Mouse (Mus musculus) kidney, embryonic 14.5 days (tissue): ENCODE measurements around the gene Cenpt. TPM values are rescaled to one million over a fixed set of nuclear protein-coding genes. Genes with fewer than 3 reads are reported as not detected.
A peak's percentile ranks its signal among the peaks of the same experiment; 100 is the strongest.

ENCODE experiments used
- ATAC-seq: fragments of 200-750 bp; cut with Nextera tagmentation; 2 replicates; pipeline ENCODE4 v1.8.0; 2017; ENCODE audit warnings: moderate number of reproducible peaks, mild to moderate bottlenecking, moderate TSS enrichment, moderate library complexity; ENCODE audit not compliant: low FRiP score, low TSS enrichment
- H3K27ac ChIP-seq: fragments of 300-500 bp; sonication (generic); 2 replicates; pipeline ENCODE4 v1.5.1; 2014; ENCODE audit warnings: low read depth, mild to moderate bottlenecking, low read length, moderate library complexity, mixed read lengths
- H3K27me3 ChIP-seq: fragments of 300-500 bp; sonication (generic); 2 replicates; pipeline ENCODE4 v1.6.1; 2014; ENCODE audit warnings: mild to moderate bottlenecking, low read length; ENCODE audit not compliant: control insufficient read depth, insufficient read depth
- H3K36me3 ChIP-seq: fragments of 300-500 bp; sonication (generic); 2 replicates; pipeline ENCODE4 v1.6.1; 2014; ENCODE audit warnings: low read length, mixed read lengths; ENCODE audit not compliant: control insufficient read depth, insufficient read depth
- H3K4me1 ChIP-seq: fragments of 300-500 bp; sonication (generic); 2 replicates; pipeline ENCODE4 v1.6.1; 2014; ENCODE audit warnings: low read length, mixed read lengths; ENCODE audit not compliant: control insufficient read depth, insufficient read depth
- H3K4me2 ChIP-seq: fragments of 300-500 bp; sonication (generic); replicated peaks from 2 replicates; pipeline ENCODE4 v1.6.1; 2014; ENCODE audit warnings: low read depth, mild to moderate bottlenecking, low read length
- H3K4me3 ChIP-seq: fragments of 300-500 bp; sonication (generic); 2 replicates; pipeline ENCODE4 v1.5.1; 2014; ENCODE audit warnings: mild to moderate bottlenecking, low read length
- H3K9ac ChIP-seq: fragments of 300-500 bp; sonication (generic); 2 replicates; pipeline ENCODE4 v1.6.1; 2014; ENCODE audit warnings: low read depth, mild to moderate bottlenecking, low read length, moderate library complexity
- H3K9me3 ChIP-seq: fragments of 300-500 bp; sonication (generic); 2 replicates; pipeline ENCODE4 v1.6.1; 2016; ENCODE audit warnings: low read length; ENCODE audit not compliant: control insufficient read depth
- WGBS: fragments of 180-500 bp; shearing (Covaris S2); extraction: QIAGEN DNeasy Blood & Tissue Kit; methylation state at CpG from one replicate; pipeline ENCODE4 v1.1.7; 2014; 5-methylcytosine and 5-hydroxymethylcytosine counted together
- polyA plus RNA-seq: library from polyadenylated mRNA; unstranded; fragments of >200 nt; fragmentation: Nextera tagmentation; extraction: Ambion mirVana; gene quantifications from 2 replicates; pipeline ENCODE4 v1.2.1, GENCODE M21; 2014

Cenpt gene
- polyA plus RNA-seq, 1 experiment from 2014 or later: 41.0 TPM

DNA sequence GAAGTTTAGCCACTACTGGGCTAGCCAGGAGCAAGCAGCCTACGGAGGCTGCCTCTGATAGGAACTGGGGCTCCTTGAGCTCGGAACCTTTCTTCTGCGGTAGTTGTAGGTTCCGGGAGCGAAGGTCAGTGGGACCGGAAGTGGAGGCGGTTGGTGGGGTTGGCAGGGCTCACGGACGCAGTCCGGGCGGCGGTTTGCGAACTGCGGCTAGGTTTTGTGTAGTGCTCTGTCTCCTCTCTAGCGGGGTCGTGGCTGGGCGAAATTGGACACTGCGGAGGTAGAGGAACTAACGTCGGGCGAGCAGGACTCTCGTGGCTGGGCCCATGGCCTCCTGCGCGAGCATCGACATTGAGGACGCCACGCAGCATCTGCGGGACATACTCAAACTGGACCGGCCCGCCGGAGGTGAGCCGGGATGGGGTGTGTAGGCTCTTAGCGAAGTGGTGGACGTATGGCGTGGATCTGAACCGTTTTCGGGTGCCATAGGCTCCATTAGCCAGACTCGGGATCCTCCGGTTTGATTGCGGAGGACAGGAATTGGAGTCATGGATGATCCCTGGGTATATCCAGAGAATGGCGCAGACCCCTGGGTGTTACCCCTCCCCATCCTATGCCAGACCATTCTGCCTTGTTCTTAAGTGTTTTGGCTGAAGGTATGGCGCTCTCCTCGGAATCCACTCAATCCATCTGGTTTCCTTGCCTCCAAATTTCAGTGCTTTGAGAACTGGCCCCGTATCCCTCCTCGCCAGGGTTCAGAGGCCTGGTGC lies 27.9 kb upstream of the Cenpt start, which contains the start of gene Edc4:
TSS of gene Edc4 (plus strand) at position 128 of the 767 bp plus-strand sequence.
- H3K4me1 ChIP-seq: peaks cover 9% of the 10 kb centered on the region; the same call in 1 of the 2 replicates
- peak; percentile 92 for ATAC-seq
- WGBS: under 1% methylated on average over 45 of the region's 45 CpGs

GRCm38 (mm10) chr8:105874301-105874700 lies 21.2 kb upstream of the Cenpt start:
- no peaks in the 10 kb centered on the region for H3K4me1 ChIP-seq
- H3K4me3 ChIP-seq: no peak overlapping the region
- H3K4me2 ChIP-seq: no peak overlapping the region
- peaks cover 73% of the 10 kb centered on the region for H3K36me3 ChIP-seq
- no peak overlapping the region for H3K9ac ChIP-seq
- WGBS: 87% methylated on average over 6 of the region's 6 CpGs
- no peak overlapping the region for H3K27ac ChIP-seq
- ATAC-seq: no peak
- no peaks in the 10 kb centered on the region for H3K9me3 ChIP-seq
- H3K27me3 ChIP-seq: no peaks in the 10 kb centered on the region

More for the DNA sequence above, 27.9 kb upstream of the Cenpt start, which contains the start of gene Edc4:
- H3K4me2 ChIP-seq: peak within 1 kb of the TSS; percentile 79
- peak within 1 kb of the TSS; percentile 75 for H3K4me3 ChIP-seq
- no peaks in the 10 kb centered on the region for H3K27me3 ChIP-seq
- peaks cover 52% of the 10 kb centered on the region for H3K36me3 ChIP-seq
- H3K27ac ChIP-seq: peak within 1 kb of the TSS; percentile 47; the same call in 1 of the 2 replicates
- H3K9ac ChIP-seq: peak within 1 kb of the TSS; percentile 74
- no peaks in the 10 kb centered on the region for H3K9me3 ChIP-seq

GRCm38 (mm10) chr8:105866364-105867029 lies 13.4 kb upstream of the Cenpt start:
- Histone ChIP-seq H3K27ac (no peak overlapping the region), H3K9me3 (no peaks in the 10 kb centered on the region), H3K36me3 (peaks cover 50% of the 10 kb centered on the region), H3K4me2 (no peak overlapping the region), H3K27me3 (no peaks in the 10 kb centered on the region), H3K9ac (no peak overlapping the region), H3K4me1 (peaks cover 11% of the 10 kb centered on the region), H3K4me3 (no peak overlapping the region)
- 89% methylated on average over 6 of the region's 6 CpGs for WGBS
- ATAC-seq: no peak

DNA sequence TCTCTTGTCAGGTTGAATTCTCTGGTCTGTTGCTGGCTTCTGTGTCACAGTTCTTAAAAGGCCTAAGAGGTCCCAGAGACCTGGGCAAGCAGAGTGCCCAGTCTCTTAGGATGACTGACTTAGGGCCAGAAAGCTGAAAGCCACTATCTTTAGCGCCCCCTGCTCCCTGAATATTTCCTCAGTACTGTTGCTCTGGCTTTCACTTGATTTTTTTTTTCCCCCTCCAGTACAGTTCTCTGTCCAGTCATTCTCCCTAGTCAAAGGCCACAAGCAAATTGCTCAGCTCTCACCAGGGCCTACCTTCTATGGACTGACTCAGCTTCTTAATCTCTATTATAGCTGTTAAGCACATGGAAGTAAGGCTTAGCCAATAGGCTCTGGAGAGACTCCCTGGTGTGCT lies 8.9 kb upstream of the Cenpt start:
- H3K36me3 ChIP-seq: peaks cover 17% of the 10 kb centered on the region
- H3K4me2 ChIP-seq: peak overlapping the region; percentile 94
- no peak for ATAC-seq
- H3K9me3 ChIP-seq: no peaks in the 10 kb centered on the region
- 25% methylated on average over 1 of the region's 1 CpGs for whole genome bisulfite sequencing
- H3K4me1 ChIP-seq: peaks cover 27% of the 10 kb centered on the region
- no peaks in the 10 kb centered on the region for H3K27me3 ChIP-seq
- H3K9ac ChIP-seq: peak overlapping the region; percentile 97
- H3K4me3 ChIP-seq: peak overlapping the region; percentile 98
- no peak overlapping the region for H3K27ac ChIP-seq

DNA sequence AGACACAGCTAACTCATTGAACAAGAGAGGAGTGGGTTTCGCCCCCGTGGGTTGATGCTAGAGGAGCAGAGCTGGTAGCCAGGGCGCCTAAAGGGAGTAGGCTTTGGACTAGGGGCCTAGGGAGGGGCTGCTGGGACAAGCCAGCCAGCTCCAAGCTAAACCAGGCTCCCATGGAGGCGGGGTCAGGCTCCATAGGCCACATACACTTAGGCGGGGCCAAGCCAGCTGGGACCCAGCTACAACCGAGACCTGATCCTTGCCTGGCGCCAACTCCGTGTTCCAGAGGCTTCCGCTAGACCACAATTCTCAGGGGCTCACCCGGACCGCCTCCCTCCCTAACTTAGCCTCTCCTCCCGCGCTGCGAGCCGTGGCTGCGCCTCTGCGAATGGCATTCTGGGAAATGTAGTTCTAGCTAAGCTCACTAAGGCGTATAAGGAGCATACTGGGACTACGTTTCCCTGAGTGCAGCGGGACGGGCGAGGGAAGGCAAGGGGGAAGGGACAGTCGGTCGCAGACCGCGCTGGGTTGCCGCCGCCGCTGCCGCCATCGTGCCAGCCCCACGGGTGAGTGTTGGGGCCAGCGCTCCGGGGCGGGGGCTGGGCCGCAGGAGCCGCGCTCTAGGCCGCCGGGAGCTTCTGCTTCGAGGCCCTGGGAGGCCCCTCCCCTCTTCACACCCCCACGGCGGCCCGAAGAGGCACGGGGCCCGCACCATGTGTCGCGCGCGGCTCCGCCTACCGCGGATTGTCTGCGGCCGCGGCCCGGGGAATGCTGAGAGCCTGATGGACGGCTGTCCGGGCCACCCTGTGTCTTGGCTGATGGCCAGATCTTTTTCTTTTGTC lies 7.3 kb upstream of the Cenpt start, which contains the start of gene Nutf2:
TSS of gene Nutf2 (plus strand) at position 438 of the 839 bp plus-strand sequence.
- Histone ChIP-seq H3K9ac (peak within 1 kb of the TSS; percentile 97), H3K27ac (peak within 1 kb of the TSS; percentile 85), H3K4me2 (peak within 1 kb of the TSS; percentile 94), H3K36me3 (peaks cover 3% of the 10 kb centered on the region; the same call in 1 of the 2 replicates), H3K27me3 (no peaks in the 10 kb centered on the region), H3K4me3 (peak within 1 kb of the TSS; percentile 98), H3K9me3 (no peaks in the 10 kb centered on the region), H3K4me1 (peaks cover 35% of the 10 kb centered on the region)
- peak; percentile 98 for ATAC-seq
- under 1% methylated on average over 59 of the region's 59 CpGs for WGBS

GRCm38 (mm10) chr8:105859314-105859713 lies 6.2 kb upstream of the Cenpt start:
- no peaks in the 10 kb centered on the region for H3K9me3 ChIP-seq
- H3K36me3 ChIP-seq: peaks cover 3% of the 10 kb centered on the region; the same call in 1 of the 2 replicates
- H3K27me3 ChIP-seq: no peaks in the 10 kb centered on the region
- no peak overlapping the region; the same call in 1 of the 2 replicates for H3K9ac ChIP-seq
- WGBS: 67% methylated on average over 5 of the region's 5 CpGs
- peak overlapping the region; percentile 63; the same call in 1 of the 2 replicates for H3K27ac ChIP-seq
- peaks cover 35% of the 10 kb centered on the region for H3K4me1 ChIP-seq
- H3K4me3 ChIP-seq: no peak overlapping the region
- 0 out of 2 replicates have a peak overlapping the region, but pooled peaks have one; percentile 27 for H3K4me2 ChIP-seq
- no peak for ATAC-seq

DNA sequence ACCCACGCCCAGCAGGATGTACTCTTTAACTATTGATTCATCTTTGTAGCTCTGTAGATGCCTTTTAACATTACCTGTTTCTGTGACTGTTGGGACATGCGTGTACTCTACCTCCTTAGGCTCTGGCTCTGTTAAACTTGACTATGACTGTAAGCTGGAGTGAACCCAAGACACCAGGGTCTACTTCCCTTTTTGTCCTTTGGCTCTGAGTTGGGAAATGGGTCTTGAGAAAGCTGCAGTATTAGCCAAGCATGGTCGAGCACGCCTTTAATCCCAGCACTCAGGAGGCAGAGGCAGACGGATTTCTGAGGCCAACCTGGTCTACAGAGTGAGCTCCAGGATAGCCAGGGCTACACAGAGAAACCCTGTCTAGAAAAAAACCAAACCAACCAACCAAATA lies 5.4 kb upstream of the Cenpt start:
- no peak overlapping the region for H3K27ac ChIP-seq
- no peak overlapping the region for H3K4me3 ChIP-seq
- H3K9me3 ChIP-seq: no peaks in the 10 kb centered on the region
- 92% methylated on average over 5 of the region's 5 CpGs for WGBS
- H3K9ac ChIP-seq: no peak overlapping the region
- peaks cover 35% of the 10 kb centered on the region for H3K4me1 ChIP-seq
- H3K36me3 ChIP-seq: peaks cover 3% of the 10 kb centered on the region; the same call in 1 of the 2 replicates
- ATAC-seq: no peak
- H3K27me3 ChIP-seq: no peaks in the 10 kb centered on the region
- H3K4me2 ChIP-seq: no peak overlapping the region

DNA sequence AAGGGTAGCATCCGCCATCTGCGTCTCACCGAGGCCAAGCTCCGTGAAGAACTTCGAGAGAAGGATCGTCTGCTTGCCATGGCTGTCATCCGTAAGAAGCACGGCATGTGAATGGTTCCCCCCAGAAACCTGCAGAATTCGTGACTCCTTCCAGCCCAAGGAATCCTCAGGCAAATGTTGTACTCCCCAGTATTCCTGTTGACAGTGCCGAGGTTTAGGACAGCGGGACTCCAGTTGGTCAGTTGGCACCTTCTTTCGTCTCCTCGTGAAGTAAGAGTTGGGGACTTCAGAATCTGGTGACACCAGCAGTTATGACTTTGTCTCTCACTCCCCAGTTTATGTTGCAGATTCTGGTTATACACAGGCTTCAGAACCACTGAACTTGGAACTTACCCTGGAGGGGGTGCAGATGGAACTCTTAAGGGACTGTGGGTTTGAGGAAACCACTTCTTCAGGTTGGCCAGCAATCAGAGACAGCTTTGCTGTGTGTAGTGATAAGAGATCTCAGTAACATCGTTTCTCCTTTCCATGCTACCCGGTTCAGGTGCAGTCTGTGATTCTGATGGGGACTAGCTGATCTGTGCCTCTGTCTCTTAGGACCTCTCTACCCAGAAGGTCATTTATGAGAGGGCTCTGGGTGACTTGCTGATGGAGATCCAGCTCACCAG lies 3.2 kb upstream of the Cenpt start:
- H3K27ac ChIP-seq: no peak overlapping the region
- H3K4me1 ChIP-seq: peaks cover 25% of the 10 kb centered on the region
- 15% methylated on average over 15 of the region's 15 CpGs for WGBS
- H3K27me3 ChIP-seq: no peaks in the 10 kb centered on the region
- peak overlapping the region; percentile 96 for H3K4me2 ChIP-seq
- ATAC-seq: no peak
- H3K9ac ChIP-seq: peak overlapping the region; percentile 85
- peak overlapping the region; percentile 82 for H3K4me3 ChIP-seq
- H3K9me3 ChIP-seq: no peaks in the 10 kb centered on the region
- H3K36me3 ChIP-seq: 0 out of 2 replicates have a peak, but pooled peaks cover 3% of the 10 kb centered on the region
